Mouse (Mus musculus): ENCODE results near the gene Baiap2l1.
A peak's percentile ranks its signal among the peaks of the same experiment; 100 is the strongest.

DNA sequence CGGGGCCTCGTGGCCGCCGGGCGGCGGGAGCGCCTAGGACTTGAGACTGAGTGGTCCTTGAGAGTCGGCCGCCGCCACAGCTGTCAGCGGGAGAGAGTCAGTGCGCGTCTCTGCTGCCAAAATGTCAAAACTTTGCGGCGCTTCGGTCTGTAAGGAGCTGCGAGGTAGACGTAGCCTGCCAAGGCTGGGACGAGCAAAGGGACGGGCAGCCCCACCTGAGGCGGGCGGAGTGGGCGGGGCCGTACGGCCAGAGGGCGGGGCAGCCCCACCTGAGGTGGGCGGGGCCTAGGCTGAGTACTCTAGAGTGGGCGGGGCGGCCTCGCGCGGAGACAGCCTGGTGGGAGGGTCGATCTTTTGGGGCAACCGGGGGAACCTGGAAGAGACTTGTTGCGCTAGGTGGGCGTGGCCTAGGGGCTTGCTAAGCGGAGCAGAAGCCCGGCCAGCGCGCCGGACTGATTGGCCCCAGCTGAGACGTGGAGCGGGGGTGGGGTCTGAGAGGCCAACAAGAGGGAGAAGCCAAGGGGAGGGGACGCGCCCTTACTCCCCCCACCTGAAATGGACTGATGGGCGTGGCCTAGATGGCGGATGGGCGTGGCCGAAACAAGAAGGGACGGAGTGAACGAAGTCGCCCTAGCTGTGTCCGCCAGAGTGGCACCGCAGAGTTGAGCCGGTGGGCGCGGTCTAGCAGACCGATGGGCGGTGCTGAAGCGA lies at the start of gene Baiap2l1:
- TF ChIP-seq POLR2A (IDR thresholded peaks at IDR 0.05; ENCODE audit: low read depth, low read length): peak; percentile 54
- no peak; the same call in 1 of the 2 replicates for TF ChIP-seq CTCF (conservative IDR thresholded peaks at IDR 0.05; ENCODE audit: insufficient read depth, insufficient read length, low read depth, low read length)

All from kidney, adult 2 months (tissue).